Mouse (Mus musculus): ENCODE results near the gene Tex101.
"Not testable (repeated sequence)": the region's sequence is repeated elsewhere in the genome, so short reads cannot be mapped to it uniquely, and the experiment has no call there.

Gene Tex101

GRCm38 (mm10) chr7:24676575-24676974 lies at the start of gene Tex101:
Tex101 (minus strand) TSS chr7:24676675.
- in situ Hi-C loops (cut with MseI, MboI), result no loop called here

DNA sequence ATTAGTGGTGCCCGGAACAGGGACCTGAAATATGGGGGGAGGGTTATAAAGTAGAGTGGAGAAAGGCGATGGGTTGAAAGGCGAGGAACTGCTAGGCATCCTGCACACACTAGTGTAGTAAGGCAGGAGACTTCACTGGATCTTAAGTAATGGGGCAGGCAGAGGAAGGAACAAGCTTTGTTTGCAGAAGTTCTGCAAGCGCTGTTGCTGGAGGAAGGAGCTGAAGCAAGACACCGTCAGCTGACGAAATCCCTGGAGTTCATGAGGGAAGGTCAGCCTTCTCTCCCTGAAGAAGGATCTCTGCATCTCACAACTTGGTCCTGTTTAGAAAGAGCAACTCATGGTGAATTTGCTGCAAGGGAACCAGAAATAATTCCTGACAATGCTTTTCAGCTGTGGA lies 38.6 kb upstream of the Tex101 start:
- in situ Hi-C loops (cut with MseI, MboI), result no loop called here

GRCm38 (mm10) chr7:24708832-24709292 lies 32.4 kb upstream of the Tex101 start, which contains the start of gene BC049730:
BC049730 (plus strand) TSS chr7:24709242.
- in situ Hi-C loops (cut with MseI, MboI), result no loop called here

DNA sequence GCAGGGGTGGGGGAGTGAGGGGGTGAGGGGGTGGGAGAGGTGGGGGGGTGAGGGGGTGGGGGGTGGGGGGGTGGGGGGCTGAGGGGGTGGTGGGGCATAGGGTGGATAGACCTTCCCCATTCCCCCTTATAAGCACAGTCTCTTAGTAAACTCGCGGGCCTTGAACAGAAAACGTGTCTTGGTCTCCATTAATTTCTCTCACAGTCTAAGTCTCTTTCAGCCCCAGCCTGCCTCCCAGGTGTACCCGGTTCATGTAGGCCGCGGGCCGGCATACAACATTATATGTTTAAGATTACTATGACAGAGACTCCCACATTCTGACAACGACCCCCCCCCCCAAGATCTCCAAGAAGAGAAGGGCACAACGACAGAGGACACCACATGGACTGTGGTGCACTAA lies 26.4 kb upstream of the Tex101 start:
- in situ Hi-C loops (cut with MseI, MboI), result not testable (repeated sequence)

DNA sequence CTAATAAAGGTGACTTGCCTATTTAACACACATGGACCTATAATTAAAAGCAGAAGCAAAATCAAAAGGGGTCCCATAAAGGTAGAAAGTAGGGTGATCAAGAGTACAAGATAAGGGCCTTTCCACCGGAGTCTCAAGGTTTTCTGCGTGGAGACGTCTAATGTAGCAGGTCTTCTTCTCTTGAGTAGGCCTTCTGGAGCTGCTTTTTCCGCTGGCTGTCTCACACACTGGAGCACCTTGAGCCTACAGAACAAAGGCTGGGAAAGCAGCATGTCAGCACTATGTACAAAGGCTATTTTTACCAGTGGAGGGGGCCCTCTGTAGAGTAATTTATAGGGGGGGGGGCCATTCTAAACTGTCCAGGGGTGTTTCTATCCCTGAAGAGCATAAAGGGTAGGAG lies 21.4 kb upstream of the Tex101 start:
- in situ Hi-C loops (cut with MseI, MboI), result not testable (repeated sequence)

GRCm38 (mm10) chr7:24692693-24693092 lies 16.2 kb upstream of the Tex101 start:
- in situ Hi-C loops (cut with MseI, MboI), result not testable (repeated sequence)

GRCm38 (mm10) chr7:24687519-24687918 lies 11.0 kb upstream of the Tex101 start:
- in situ Hi-C loops (cut with MseI, MboI), result not testable (repeated sequence)

GRCm38 (mm10) chr7:24684121-24684520 lies 7.6 kb upstream of the Tex101 start:
- in situ Hi-C loops (cut with MseI, MboI), result loop anchor here in 1 of 2 experiments (5.0 kb wide), 1 partner anchor 48 kb away; no protein-coding TSS in a partner anchor

DNA sequence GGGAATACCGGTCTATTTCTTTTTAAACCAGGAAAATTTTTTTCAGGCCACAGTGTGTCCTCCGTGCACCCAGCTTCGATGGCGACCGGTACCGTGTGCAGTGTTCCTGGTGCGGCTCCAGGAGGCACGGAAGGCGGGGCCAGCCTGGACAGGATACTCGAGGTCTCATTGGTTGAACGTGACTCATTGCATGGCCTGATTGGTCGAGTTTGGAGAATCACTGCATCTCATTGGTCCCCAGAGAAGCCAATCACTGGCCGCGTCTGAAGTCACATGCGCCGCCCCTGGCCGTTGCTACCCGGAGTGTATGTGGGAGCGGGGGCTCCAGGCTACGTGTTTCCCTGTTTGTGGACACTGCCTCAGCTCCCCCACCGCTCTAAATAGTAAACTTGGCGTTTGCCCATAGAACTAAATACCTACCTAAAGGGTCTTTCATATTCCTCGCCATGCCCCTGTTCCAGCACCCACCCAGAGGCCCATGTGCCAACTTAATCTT lies 4.5 kb downstream of the Tex101 start:
- in situ Hi-C loops (cut with MseI, MboI), result loop anchor here in 1 of 2 experiments (5.0 kb wide), 1 partner anchor 50 kb away; no protein-coding TSS in a partner anchor

GRCm38 (mm10) chr7:24664959-24665358 lies 11.5 kb downstream of the Tex101 start:
- in situ Hi-C loops (cut with MseI, MboI), result no loop called here

GRCm38 (mm10) chr7:24664301-24664700 lies 12.2 kb downstream of the Tex101 start:
- in situ Hi-C loops (cut with MseI, MboI), result no loop called here

DNA sequence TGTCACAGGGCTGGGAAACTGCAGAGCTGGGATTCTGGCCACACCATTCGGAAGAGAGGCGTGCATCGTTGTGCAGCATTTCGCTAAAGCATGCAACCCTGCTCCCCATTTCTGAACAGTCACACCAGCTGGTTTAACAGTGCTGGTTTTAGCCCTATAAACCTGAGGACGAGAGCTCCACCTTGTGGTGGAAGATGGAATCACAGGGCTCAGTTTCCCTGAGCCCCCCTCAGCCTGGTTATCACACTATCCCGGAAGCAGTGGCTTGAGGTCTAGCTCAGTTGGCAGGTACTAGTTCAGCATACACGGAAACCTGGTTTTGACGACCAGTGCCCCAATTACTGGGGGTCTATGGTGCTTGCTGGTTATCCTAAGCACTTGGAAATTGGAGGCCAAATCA lies 13.9 kb downstream of the Tex101 start:
- in situ Hi-C loops (cut with MseI, MboI), result no loop called here

- in situ Hi-C loops (cut with MseI, MboI), result no loop called here
These were observed 15.2 kb downstream of the Tex101 start for GRCm38 (mm10) chr7:24661118-24661904.

DNA sequence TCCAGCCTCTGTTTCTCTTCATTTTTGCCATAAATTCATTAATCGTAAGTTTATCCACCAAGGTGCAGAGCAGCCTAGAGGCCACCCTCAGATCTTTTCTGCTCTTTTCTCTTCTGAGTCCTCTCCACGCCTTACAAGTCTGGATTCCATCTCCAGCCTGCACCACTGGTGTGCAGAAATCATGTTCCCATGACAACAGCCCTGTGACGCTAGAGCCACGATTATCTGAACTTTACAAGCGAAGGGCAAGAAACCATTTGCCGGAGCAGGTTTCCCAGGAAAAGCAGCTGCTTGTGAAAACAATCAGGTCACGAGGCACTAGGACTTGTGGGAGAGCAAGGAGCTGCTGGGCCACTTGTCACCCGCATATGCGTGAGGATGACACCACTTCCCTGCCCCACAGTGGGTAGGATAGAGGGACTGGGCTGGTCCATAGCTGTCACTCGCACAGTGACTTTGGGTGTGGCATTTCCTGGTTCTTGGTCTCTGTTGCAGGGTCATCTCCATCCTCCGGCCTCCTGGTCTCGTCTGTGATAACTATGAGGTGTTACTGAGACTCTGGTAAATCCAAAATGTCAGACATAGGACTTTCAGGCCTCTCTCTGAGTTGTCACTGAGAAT lies 16.6 kb downstream of the Tex101 start:
- in situ Hi-C loops (cut with MseI, MboI), result no loop called here

GRCm38 (mm10) chr7:24653681-24654080 lies 22.8 kb downstream of the Tex101 start:
- in situ Hi-C loops (cut with MseI, MboI), result no loop called here

DNA sequence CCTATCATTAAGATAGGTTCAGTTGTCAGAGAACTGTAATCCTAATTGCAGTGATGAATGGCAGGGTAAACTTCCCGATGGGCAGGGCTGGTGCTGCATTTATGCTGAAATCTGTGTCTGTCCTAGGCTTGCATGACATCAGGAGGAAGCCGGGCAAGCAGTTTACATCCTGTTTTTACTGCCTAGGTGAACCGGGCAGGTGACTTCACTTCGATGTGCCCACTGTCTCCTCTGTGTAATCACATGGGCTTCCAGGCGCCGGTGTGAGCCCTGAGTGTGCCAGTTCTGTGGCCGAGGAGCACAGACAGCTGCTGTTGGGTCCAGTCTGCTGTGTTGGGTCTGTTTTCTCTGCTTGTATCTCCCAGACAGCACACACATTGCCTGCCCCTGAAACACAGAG lies 30.0 kb downstream of the Tex101 start:
- in situ Hi-C loops (cut with MseI, MboI), result loop anchor here in 1 of 2 experiments (5.0 kb wide), 1 partner anchor 44 kb away; no protein-coding TSS in a partner anchor

DNA sequence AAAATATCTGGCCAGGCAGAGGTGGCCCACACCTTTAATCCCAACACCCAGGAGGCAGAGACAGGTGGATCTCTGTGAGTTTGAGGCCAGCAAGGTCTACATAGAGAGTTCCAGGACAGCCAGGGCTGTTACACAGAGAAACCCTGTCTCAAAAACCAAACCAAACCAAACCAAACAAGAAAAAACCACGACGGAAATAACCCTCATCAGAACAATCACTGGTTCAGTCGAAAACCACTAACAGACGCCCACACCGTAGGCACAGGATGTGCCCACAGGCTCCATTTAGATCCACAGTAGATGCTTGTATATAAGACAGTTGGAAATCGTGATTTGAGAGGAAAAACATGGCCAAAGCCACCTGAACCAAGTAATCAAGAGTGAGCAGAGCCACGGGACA lies 31.5 kb downstream of the Tex101 start:
- in situ Hi-C loops (cut with MseI, MboI), result loop anchor here (5.0 kb wide), 1 partner anchor 43 kb away; no protein-coding TSS in a partner anchor

- in situ Hi-C loops (cut with MseI, MboI), result loop anchor here in 1 of 2 experiments (5.0 kb wide), 1 partner anchor 42 kb away; no protein-coding TSS in a partner anchor
These were observed 32.0 kb downstream of the Tex101 start for GRCm38 (mm10) chr7:24644492-24644891.

GRCm38 (mm10) chr7:24642491-24642890 lies 34.0 kb downstream of the Tex101 start:
- in situ Hi-C loops (cut with MseI, MboI), result loop anchor here in 1 of 2 experiments (5.0 kb wide), 1 partner anchor 40 kb away; no protein-coding TSS in a partner anchor

GRCm38 (mm10) chr7:24640450-24640849 lies 36.0 kb downstream of the Tex101 start:
- in situ Hi-C loops (cut with MseI, MboI), result loop anchor here in 1 of 2 experiments (5.0 kb wide), 1 partner anchor 38 kb away; no protein-coding TSS in a partner anchor

GRCm38 (mm10) chr7:24638026-24638856 lies 38.2 kb downstream of the Tex101 start:
- in situ Hi-C loops (cut with MseI, MboI), result no loop called here

Data from mouse trophoblast stem cell (cell line).